Mouse (Mus musculus) inflammation-experienced regulatory T-cells, adult 6 months (primary cell): Measurements from ENCODE around the gene Trim14. TPM values are rescaled to one million over a fixed set of nuclear protein-coding genes. Genes with fewer than 3 reads are reported as not detected.

Experiments used
- ATAC-seq: one replicate; pipeline ENCODE4 v1.8.0; 2017
- polyA plus RNA-seq, 3 experiments: library from polyadenylated mRNA; unstranded; fragments of 100-300 nt; shearing (Covaris generic); gene quantifications; one replicate each; pipeline ENCODE4 v1.2.1; 2017

Gene Trim14
- polyA plus RNA-seq, 3 experiments from 2014 or later, result 19.2 to 34.4 (median 32.0) TPM

GRCm38 (mm10) chr4:46475101-46475500, 60.8 kb downstream of the Trim14 start:
- ATAC-seq, result no peak

GRCm38 (mm10) chr4:46465740-46466139, 70.2 kb downstream of the Trim14 start:
- ATAC-seq, result no peak

- ATAC-seq, result no peak
Observed at GRCm38 (mm10) chr4:46463130-46463830, 72.7 kb downstream of the Trim14 start.

- no peak for ATAC-seq
Observed at GRCm38 (mm10) chr4:46458411-46458810, 77.5 kb downstream of the Trim14 start.

GRCm38 (mm10) chr4:46457186-46457585, 78.8 kb downstream of the Trim14 start:
- ATAC-seq, result no peak

DNA sequence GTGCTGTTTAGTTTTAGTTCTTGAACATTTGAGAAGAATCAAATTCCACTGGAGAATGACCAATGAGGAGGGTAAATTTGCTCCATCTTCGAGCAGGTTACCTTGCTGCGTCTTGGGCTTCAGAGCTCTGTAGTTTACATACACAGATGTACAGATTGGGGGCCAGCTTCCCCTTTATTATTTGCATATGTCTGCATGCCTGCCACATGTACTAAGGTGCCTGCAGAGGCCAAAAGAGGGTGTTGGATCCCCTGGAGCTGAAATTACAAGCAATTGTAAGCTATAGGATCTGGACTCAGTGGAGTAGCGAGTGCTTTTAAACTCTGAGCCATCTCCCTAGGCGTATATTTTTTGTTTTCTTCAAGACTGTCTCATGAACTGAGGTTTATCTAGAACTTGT, 79.2 kb downstream of the Trim14 start:
- ATAC-seq, result no peak

DNA sequence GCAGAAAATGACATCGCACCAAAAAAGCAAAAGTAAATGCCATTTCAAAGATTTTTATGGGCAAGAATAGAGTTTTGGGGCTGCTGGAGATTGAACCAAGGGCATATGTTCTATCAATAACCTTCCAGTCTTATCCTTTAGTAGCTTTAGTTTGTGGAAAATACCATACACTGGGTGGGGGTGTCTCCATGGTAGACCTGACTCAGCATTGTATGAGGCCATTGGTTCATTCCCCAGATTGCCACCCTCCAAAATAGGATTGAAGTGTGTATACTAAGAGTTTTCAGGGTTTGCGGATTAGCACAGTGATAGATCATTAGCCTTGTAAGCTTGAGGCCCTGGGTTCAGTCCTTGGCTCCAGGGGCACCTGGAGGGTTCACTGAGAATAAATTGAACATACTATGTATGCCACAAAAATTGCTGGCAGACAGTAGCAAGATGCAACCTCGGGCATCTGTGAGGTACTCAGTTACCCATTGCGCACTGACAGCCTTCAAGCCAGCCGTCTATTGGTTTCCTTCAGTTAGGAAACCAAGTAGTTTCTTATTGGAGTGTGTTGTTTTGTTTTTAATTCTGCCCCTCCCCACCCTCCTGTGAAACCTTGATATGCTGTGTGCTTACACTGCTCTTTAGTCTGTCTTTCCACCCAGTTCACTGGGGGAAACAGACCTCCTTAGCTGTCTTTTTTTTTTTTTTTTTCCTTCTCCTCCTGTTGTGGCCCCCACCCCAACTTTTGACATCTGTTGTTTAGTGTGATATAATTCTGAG, 81.7 kb downstream of the Trim14 start:
- ATAC-seq, result no peak

- no peak for ATAC-seq
Observed at GRCm38 (mm10) chr4:46452855-46453719, 82.9 kb downstream of the Trim14 start.

DNA sequence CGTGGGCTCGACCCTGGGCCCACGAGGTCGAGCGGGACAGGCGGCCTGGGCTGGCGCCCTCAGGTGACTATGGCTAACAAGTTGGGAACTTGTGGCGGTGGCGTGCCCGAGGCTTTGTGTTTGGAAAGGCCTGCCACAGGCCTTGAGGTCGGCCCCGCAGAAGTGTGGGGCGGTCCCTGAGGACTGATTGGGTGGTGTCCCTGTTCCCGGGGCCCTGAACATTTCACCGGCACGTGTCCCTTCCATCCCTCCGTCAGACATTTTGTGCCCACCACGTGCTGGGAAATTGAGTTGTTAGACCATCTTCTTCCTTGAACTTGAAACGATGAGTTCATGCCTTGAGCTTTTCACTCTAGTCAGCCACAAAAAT, 83.5 kb downstream of the Trim14 start:
- peak; percentile 14 for ATAC-seq

DNA sequence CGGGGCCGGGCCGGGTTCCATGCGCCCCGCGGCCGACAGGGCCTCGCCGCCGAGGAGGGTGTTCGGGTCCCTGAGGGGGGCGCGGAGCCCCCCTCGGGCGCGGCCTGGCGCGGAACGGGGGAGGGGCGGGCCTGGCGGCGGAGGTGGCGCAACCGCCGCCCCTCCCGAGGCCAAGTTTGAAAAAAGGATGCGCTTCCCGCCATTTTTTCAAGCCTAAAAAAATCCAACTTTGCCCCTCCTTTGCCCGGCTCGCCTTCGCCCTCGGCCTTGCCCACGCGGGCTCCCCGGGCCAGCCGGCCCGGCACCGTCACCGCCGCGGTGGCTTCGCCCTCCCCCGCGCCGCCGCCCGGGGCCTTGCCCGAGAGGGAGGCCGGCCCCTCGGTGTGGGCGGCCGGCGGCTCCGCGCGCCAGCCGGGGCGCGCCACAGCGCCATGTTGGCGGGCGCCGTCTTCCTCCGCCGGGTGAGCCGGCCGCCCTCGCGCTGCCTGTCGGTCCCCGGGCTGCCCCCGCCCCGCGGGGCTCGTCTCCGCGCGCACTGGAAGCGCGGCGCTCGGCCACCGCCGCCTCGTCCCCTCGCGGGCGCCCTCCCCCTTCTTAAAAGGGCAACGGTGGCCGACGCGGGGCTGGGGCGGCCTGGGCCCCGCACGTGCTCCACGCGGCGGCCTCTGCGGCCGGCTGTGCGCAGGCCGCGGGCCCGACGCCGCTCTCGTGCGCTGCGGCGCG, 84.0 kb downstream of the Trim14 start:
- peak; percentile 20 for ATAC-seq

GRCm38 (mm10) chr4:46451240-46451757, 84.6 kb downstream of the Trim14 start:
- ATAC-seq, result peak; percentile 23

DNA sequence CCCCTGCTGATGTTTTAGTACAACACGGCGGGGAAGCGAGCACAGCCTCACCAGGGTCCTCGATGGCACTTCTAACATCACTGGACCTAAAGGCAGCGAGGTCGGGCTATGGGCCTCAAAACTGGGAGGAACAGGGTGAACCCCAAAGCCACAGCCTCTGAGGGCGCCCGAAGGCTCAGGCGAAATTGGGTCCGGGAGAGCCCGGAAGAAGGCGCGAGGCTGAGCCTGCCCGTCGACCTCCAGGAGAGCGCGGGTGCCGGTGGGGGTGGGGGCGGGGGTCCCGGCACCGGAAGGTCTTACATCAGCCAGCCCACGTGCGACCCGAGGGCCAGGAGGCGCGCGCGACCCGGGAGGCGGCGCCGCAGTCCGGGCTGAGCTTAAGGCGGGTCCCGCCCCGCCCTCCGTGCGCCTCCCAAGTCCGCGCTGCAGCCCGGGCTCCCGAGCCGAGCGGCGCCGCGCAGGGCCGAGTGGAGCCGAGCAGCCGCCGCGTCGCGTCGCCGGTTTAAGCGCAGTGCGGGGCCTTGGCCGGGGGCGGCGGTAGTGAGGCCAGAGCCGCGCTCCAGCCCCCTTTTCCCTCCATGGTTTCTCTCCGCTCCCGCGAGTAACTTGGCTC, 85.3 kb downstream of the Trim14 start, which contains the start of gene Anp32b:
Gene Anp32b, plus strand, starts transcription at position 384 of the 613 bp plus-strand sequence.
- peak; percentile 81 for ATAC-seq

DNA sequence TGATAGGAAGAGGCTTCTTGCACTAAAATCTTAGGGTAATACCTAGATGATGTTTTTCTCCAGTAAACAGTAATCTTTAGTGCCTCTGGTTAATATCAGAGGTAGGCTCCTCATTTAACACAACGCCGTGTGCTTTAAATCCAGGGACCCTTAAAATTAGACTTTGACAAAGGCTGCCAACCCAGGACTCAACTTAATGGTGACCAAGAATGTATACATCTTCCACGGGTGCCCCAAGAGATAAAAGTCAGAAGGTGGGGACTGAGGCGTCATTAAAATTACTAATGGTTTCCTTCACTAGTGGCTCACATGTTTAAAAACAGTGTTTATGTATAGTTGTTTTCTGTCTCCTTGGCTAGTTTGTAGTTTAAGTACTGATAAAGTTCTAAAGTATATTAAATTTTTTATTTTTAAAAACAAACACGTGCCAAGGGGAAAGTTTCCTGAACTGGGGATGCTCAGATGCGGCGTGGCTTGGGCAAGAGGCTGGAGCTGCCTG, 85.9 kb downstream of the Trim14 start:
- no peak for ATAC-seq

GRCm38 (mm10) chr4:46448886-46449285, 87.1 kb downstream of the Trim14 start:
- no peak for ATAC-seq

DNA sequence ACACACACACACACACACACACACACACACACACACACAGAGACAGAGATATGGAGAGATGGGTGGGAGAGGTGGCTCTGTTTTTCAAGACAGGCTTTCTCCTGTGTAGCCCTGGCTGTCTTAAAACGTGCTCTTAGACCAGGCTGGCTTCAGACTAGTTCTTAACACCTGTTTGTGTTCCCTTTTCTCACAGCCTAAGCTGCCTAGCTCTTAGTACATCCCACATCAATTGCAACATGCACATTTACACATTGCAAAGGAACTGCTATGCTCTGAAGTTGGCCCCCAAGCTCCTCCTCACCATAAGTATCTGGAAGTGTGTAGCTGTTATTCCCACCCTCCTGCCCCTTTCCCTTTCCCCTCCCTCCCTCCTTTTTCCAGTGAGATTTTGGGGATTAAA, 88.5 kb downstream of the Trim14 start:
- no peak for ATAC-seq

DNA sequence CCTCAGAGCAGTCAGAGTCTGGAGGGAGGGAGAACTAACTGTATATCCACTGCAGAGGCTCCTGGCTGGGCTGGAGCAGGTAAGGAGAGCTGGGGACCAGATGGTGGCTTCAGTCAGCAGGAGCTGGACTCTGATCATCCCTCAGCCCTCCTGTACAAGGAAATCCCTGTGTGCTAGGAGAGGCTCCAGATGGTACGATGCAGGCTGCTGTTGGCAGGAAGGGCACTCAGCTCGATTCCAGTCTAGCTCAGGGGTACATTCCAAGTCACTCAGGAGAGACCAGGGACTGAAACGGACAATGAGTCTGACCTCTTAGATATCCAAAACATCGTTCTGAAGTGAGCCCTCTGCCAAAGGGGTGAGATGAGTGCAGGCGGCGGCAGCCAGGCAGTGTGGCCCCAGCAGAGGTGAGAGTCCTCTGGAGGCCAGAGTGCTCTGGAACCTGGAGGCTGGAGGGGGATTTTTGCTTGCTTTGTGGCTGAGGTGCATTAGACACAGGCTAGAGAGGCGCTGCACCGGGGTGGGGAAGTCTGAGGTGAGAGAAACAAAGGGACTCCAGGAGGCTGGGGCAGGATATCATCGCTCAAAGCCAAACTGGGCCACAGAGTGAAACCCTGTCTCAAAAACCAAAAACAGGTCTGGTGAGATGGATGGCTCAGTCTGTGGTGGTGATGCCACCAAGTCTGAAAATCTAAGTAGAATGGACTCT, 90.5 kb downstream of the Trim14 start:
- no peak for ATAC-seq
